Mouse (Mus musculus): Measurements from ENCODE around the gene Cmtm7.

The Cmtm7 gene

GRCm38 (mm10) chr9:114781526-114782212, at the start of gene Cmtm7:
TSS of gene Cmtm7 (minus strand) at chr9:114781856.
- in situ Hi-C loops (cut with MboI): no loop called here

- in situ Hi-C loops (cut with MboI): no loop called here
Measured at GRCm38 (mm10) chr9:114830351-114830750, 48.7 kb upstream of the Cmtm7 start.

- in situ Hi-C loops (cut with MboI): no loop called here
Measured at GRCm38 (mm10) chr9:114829669-114830068, 48.0 kb upstream of the Cmtm7 start.

GRCm38 (mm10) chr9:114828377-114828776, 46.7 kb upstream of the Cmtm7 start:
- in situ Hi-C loops (cut with MboI): no loop called here

- in situ Hi-C loops (cut with MboI): no loop called here
Measured at GRCm38 (mm10) chr9:114827242-114827852, 45.7 kb upstream of the Cmtm7 start.

GRCm38 (mm10) chr9:114824166-114824565, 42.5 kb upstream of the Cmtm7 start:
- in situ Hi-C loops (cut with MboI): no loop called here

GRCm38 (mm10) chr9:114821548-114822289, 40.1 kb upstream of the Cmtm7 start:
- in situ Hi-C loops (cut with MboI): no loop called here

- in situ Hi-C loops (cut with MboI): no loop called here
Measured at GRCm38 (mm10) chr9:114818918-114819317, 37.3 kb upstream of the Cmtm7 start.

- in situ Hi-C loops (cut with MboI): no loop called here
Measured at GRCm38 (mm10) chr9:114817012-114817411, 35.4 kb upstream of the Cmtm7 start.

- in situ Hi-C loops (cut with MboI): no loop called here
Measured at GRCm38 (mm10) chr9:114816121-114816520, 34.5 kb upstream of the Cmtm7 start.

- in situ Hi-C loops (cut with MboI): no loop called here
Measured at GRCm38 (mm10) chr9:114815315-114815714, 33.7 kb upstream of the Cmtm7 start.

GRCm38 (mm10) chr9:114812001-114812400, 30.3 kb upstream of the Cmtm7 start:
- in situ Hi-C loops (cut with MboI): no loop called here

GRCm38 (mm10) chr9:114810837-114811236, 29.2 kb upstream of the Cmtm7 start:
- in situ Hi-C loops (cut with MboI): no loop called here

- in situ Hi-C loops (cut with MboI): no loop called here
Measured at GRCm38 (mm10) chr9:114808671-114809070, 27.0 kb upstream of the Cmtm7 start.

- in situ Hi-C loops (cut with MboI): no loop called here
Measured at GRCm38 (mm10) chr9:114807261-114807660, 25.6 kb upstream of the Cmtm7 start.

GRCm38 (mm10) chr9:114805151-114805671, 23.6 kb upstream of the Cmtm7 start:
- in situ Hi-C loops (cut with MboI): no loop called here

GRCm38 (mm10) chr9:114802191-114802590, 20.5 kb upstream of the Cmtm7 start:
- in situ Hi-C loops (cut with MboI): no loop called here

- in situ Hi-C loops (cut with MboI): no loop called here
Measured at GRCm38 (mm10) chr9:114801301-114801700, 19.6 kb upstream of the Cmtm7 start.

GRCm38 (mm10) chr9:114799498-114800107, 17.9 kb upstream of the Cmtm7 start:
- in situ Hi-C loops (cut with MboI): no loop called here

- in situ Hi-C loops (cut with MboI): no loop called here
Measured at GRCm38 (mm10) chr9:114798845-114799244, 17.2 kb upstream of the Cmtm7 start.

GRCm38 (mm10) chr9:114797329-114798004, 15.8 kb upstream of the Cmtm7 start:
- in situ Hi-C loops (cut with MboI): no loop called here
